Mouse (Mus musculus): ENCODE results near the gene Lrmp.
"Not testable (repeated sequence)": the region's sequence is repeated elsewhere in the genome, so short reads cannot be mapped to it uniquely, and the experiment has no call there.

Gene Lrmp

DNA sequence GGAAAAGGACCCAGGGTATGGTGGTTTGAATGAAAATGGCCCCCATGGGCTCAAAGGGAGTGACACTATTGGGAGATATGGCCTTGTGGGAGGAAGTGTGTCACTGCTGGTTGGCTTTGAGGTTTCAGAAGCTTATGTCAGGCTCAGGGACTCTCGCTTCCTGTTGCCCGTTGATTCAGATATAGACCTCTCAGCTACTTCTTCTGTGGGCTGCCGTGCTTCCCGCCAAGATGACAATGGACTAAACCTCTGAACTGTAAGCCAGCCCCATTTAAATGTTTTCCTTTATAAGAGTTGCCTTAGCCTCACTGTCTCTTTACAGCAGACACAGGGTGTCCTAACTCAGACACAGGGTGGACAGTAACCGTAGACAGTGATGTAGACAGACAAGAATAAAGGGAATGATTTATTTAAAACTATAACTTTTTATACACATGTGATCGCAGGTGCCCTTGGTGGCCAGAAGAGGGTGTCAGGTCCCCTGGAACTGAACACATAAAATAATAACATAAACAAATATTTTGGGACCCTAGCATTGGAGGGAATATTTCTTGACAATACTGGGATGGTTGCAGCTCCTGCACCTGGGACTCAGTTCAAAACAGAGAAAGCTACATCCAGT is at the start of gene Lrmp:
TSS of gene Lrmp (plus strand) at position 178 of the 622 bp plus-strand sequence.
- no peak for DNase-seq

DNA sequence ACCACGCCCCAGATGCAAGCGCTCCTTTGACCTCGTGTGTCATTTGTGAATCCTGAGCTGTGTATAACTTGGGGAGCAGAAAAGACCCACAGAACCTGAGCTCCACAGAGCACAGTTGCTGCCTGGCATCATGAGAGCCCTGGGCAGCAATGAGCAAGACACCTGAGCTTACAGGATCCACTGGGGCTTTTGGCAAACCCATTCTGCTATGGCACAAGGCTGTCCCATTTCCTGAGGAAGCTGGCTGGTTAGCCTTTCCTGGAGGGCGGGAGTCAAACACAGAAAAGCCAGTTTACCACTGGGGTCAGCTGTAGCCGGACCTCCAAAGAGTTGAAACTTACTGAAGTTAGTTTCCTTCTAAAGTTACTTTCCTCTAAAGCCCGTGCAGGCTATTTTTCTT is 49.0 kb upstream of the Lrmp start:
- DNase-seq = no peak

DNA sequence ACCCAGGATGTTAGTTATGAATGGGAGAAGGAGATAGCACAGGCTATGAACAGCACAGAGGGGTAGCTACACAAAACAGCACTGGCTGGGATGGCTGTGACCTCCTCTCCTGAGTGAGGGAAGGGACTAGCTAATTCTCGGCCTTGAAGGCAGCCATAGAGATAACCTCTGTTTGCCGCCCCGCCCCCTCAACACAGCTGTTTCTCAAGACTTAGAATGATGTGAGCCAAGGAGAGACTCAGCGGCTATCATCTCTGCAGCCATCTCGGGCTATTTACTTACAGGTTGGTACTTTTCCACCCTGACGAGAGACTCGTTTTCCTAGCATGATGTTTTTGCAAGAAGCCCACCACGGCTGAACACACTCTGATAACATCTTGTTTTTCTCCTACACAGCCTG is 47.8 kb upstream of the Lrmp start:
- DNase-seq = no peak

DNA sequence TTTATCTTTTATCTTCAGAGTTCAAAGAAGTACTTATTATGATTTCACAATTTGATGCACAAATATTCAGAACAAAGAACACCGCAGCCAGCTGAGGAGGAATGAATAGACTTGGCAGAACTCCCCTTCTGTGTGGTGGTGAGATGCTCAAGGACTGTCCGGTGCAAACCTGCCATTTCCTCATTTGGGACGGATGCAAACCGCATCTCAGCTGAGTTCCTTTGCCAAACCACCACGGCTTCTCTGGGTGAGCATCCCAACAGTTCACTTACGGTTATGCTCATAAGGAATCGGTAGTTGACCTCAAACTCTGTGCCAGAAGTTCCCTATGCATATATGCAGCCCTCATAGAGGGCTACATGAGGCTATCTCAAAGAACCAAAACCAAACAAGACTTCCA is 46.1 kb upstream of the Lrmp start:
- DNase-seq = no peak

DNA sequence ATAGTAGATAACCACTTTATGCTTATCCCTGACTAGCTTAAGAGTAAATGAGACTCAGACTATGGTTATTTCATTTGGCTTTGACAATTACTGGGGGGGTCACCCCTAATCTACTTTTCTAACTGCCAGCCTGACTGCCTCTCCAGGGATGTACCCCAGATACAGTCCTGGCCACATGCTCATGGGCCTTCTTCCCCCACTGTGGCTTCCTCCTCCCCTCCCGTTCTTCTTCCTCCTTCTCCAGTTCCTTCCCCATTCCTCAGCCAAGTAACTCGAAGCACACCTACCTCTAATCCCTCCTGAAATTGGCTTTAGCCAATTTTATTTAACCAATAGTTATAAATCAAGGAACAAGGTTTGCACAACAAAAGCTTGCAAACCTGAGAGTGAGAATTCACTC is 45.5 kb upstream of the Lrmp start:
- DNase-seq = no peak

DNA sequence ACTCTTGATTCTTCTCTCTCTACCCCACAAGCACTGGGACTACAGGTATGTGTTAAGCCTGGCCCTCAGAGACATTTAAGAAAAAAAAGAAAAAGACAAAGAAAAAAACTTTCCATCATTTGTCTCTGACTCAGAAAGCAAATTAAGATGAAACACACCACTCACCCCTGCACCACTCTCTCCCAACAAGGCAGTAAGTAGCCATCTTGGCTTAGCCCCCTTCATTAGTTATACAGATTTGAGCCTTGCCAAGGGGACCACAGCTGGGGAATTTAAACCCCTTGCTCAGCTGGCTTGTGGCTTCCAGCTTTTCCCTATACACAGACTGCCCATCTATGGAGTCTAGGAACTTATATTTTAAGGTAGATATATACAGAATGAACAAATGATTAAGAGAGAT is 41.0 kb upstream of the Lrmp start:
- DNase-seq = no peak

- peak in 1 of 2 experiments; percentile 15 for DNase-seq
These were observed 40.3 kb upstream of the Lrmp start for GRCm38 (mm10) chr6:145075088-145075547.

- DNase-seq = peak; percentile 10 to 28
These were observed 39.8 kb upstream of the Lrmp start, which contains the start of gene Bcat1 for GRCm38 (mm10) chr6:145075548-145076224. Gene Bcat1, minus strand, starts transcription at chr6:145076184.

- DNase-seq = peak; percentile 14 to 16
These were observed 39.2 kb upstream of the Lrmp start for GRCm38 (mm10) chr6:145076286-145076685.

GRCm38 (mm10) chr6:145079087-145079759 is 36.2 kb upstream of the Lrmp start:
- no peak for DNase-seq

DNA sequence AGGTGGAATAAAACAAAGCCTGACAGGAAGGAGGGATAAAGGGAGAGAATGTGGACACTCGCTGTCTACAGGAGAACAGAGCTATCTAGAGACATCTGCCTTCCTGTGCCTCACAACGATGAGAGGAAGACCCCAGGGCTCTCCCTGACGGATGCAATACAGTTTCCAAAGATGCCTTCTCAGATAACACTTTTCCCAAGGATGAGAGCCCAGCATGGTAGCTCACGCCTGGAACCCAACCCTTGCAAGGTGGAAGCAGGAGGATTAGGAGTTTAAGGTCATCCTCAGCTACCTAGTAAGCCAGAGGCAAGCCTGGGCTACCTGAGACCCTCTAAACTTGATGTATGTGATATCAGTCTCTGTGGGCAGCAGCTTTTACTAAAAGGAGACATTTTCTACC is 33.7 kb upstream of the Lrmp start:
- no peak for DNase-seq

GRCm38 (mm10) chr6:145084343-145085117 is 30.9 kb upstream of the Lrmp start:
- DNase-seq = no peak

DNA sequence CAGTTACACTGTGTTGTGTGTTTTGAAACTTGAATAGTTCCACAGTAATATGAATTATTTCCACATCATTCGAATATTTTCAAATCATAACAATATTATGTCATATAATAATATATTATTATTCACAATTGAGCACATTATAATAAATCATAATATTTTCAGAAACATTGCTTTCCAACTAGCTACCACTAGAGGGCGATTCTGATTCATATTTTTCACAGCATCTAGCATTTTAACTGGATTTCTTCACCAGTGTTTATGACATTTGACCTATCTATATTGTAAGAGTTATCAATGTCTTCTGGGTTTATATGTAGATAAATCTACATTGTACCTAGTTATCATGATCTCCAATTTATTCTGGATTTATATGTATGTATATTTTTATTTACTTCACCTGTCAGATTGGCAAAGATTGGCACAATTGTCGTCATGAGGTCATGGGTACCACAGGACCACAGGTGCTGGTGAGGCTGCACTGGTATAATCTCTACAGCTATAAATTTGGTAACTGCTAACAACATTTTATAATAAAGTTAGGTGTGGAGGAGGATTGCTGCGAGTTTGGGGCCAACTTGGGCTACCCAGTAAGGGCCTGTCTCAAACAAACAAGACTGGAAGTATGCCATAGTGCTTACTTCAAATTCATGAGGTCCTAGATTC is 26.9 kb upstream of the Lrmp start:
- no peak for DNase-seq

- DNase-seq = no peak
These were observed 26.1 kb upstream of the Lrmp start for GRCm38 (mm10) chr6:145089373-145089772.

DNA sequence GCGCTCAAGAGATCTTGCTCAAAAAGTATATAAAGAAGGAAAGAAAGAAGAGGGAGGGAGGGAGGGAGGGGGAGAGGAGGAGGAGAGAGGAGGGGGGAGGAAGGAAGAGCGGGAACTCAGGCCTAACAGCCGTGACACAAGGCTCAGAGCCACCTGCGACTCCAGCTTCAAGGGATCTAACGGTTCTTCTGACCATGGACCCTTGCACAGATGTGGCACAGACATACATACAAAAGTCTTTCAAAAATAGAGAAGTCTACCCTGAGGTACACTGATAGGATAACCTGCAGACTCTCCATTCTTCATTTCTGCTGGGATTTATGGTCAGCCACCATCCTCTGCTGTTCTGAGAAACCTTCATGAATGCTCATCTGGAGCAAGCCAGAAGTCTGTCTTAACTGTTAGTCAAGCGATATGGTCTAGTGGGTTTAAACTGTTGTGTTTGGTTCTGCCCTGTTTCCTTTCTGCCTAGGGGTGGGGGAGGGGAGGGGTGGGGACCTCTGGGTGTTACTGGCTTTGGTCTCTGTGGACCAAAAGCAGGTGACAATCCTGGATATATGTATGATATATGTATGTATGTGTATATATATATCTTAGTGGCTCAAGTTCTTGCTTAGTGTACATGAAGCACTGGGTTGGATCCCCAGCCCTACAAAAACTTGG is 25.1 kb upstream of the Lrmp start:
- no peak for DNase-seq

- no peak for DNase-seq
These were observed 24.5 kb upstream of the Lrmp start for GRCm38 (mm10) chr6:145090928-145091327.

- DNase-seq = no peak
These were observed 23.5 kb upstream of the Lrmp start for GRCm38 (mm10) chr6:145091998-145092397.

- DNase-seq = not testable (repeated sequence)
These were observed 22.3 kb upstream of the Lrmp start for GRCm38 (mm10) chr6:145093038-145093622.

GRCm38 (mm10) chr6:145094431-145094830 is 21.0 kb upstream of the Lrmp start:
- DNase-seq = no peak

DNA sequence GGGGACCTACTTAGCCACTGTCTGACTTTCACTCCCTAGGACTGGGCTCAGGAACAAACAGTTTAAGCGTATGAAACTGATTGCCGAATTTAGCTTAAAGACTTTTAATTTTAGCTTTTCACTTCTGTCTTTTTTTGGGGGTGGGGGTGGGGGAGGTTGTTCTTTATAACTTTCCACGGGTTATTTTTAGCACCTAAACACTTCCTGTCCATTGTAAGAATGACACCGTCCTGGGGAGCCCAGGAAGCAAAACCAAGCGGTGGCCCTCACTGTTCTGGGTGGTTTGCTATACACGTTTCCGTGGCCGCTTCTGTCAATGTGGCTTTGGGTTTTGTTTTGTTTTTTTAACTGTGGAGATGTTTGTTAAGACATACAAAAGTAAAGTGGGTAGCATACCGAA is 14.5 kb upstream of the Lrmp start:
- DNase-seq = no peak

DNA sequence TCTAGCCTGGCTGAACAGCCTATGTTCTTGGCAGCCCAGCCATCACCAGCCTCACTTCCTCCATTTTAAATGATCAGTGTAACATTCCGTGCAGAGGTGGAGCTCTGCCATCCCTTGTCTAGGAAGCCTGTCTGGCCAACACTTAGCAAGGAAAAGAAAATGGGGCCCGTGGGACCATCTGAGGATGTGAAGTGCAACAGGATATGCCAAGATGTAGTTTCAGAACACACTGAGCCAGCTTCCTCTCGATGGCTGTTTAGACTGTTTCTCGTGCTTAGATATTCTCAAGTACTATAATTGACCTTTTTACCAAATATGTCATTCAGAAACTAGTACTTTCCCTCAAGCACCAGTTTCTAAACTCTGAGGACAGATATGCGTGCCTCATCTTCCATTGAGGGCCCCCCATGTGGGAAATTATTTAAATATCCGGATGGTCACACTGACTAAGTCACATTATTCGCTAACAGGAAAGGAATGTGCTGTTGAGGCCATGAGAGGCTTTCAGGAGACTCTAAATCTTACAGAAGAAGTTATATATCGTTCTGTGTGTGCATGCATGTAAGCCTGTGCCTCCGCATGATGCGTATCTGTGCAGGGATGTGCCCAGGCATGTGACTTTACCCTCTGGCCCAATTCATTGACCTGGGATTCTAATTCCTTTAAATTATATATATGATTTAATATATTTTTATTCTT is 11.1 kb upstream of the Lrmp start:
- no peak for DNase-seq

Measured in cerebellum, postnatal 36 days (tissue).